Mouse (Mus musculus): Measurements from ENCODE around the gene Clk2. TPM values are rescaled to one million over a fixed set of nuclear protein-coding genes. Genes with fewer than 3 reads are reported as not detected.

Gene Clk2
- polyA plus RNA-seq, 1 experiment: 48.3 TPM

GRCm38 (mm10) chr3:89174844-89175243, 10.2 kb downstream of the Clk2 start:
- Histone ChIP-seq H3K27me3 (ENCODE audit: control insufficient read depth, insufficient read depth, low read length) (no peaks in the 10 kb centered on the region), H3K4me3 (ENCODE audit: control insufficient read depth, low read depth, low read length) (no peak overlapping the region), H3K4me1 (ENCODE audit: control insufficient read depth, insufficient read depth, low read length) (peaks cover 7% of the 10 kb centered on the region; the same call in 1 of the 2 replicates), H3K27ac (ENCODE audit: control insufficient read depth, insufficient read depth, low read depth, low read length) (no peak overlapping the region), H3K36me3 (ENCODE audit: control insufficient read depth, insufficient read depth, low read length) (peaks cover 6% of the 10 kb centered on the region; the same call in 1 of the 2 replicates)
- TF ChIP-seq POLR2A (IDR thresholded peaks at IDR 0.05; ENCODE audit: control insufficient read depth, low read depth, low read length) (no peak), CTCF (IDR thresholded peaks at IDR 0.05; ENCODE audit: control insufficient read depth, insufficient read depth, insufficient replicate concordance, low read depth, low read length) (no peak)

- Histone ChIP-seq H3K4me3 (ENCODE audit: control insufficient read depth, low read depth, low read length) (no peak overlapping the region), H3K4me1 (ENCODE audit: control insufficient read depth, insufficient read depth, low read length) (peaks cover 7% of the 10 kb centered on the region; the same call in 1 of the 2 replicates), H3K27ac (ENCODE audit: control insufficient read depth, insufficient read depth, low read depth, low read length) (no peak overlapping the region), H3K36me3 (ENCODE audit: control insufficient read depth, insufficient read depth, low read length) (peaks cover 6% of the 10 kb centered on the region; the same call in 1 of the 2 replicates), H3K27me3 (ENCODE audit: control insufficient read depth, insufficient read depth, low read length) (no peaks in the 10 kb centered on the region)
- TF ChIP-seq CTCF (IDR thresholded peaks at IDR 0.05; ENCODE audit: control insufficient read depth, insufficient read depth, insufficient replicate concordance, low read depth, low read length) (no peak), POLR2A (IDR thresholded peaks at IDR 0.05; ENCODE audit: control insufficient read depth, low read depth, low read length) (no peak)
These were observed 10.9 kb downstream of the Clk2 start for GRCm38 (mm10) chr3:89175544-89175943.

- H3K4me1 ChIP-seq (ENCODE audit: control insufficient read depth, insufficient read depth, low read length): peaks cover 7% of the 10 kb centered on the region; the same call in 1 of the 2 replicates
- no peak for TF ChIP-seq POLR2A (IDR thresholded peaks at IDR 0.05; ENCODE audit: control insufficient read depth, low read depth, low read length)
- no peak for TF ChIP-seq CTCF (IDR thresholded peaks at IDR 0.05; ENCODE audit: control insufficient read depth, insufficient read depth, insufficient replicate concordance, low read depth, low read length)
- H3K27me3 ChIP-seq (ENCODE audit: control insufficient read depth, insufficient read depth, low read length): no peaks in the 10 kb centered on the region
- H3K36me3 ChIP-seq (ENCODE audit: control insufficient read depth, insufficient read depth, low read length): peaks cover 4% of the 10 kb centered on the region; the same call in 1 of the 2 replicates
- H3K4me3 ChIP-seq (ENCODE audit: control insufficient read depth, low read depth, low read length): no peak overlapping the region
- no peak overlapping the region for H3K27ac ChIP-seq (ENCODE audit: control insufficient read depth, insufficient read depth, low read depth, low read length)
These were observed 11.8 kb downstream of the Clk2 start for GRCm38 (mm10) chr3:89176421-89176820.

- TF ChIP-seq POLR2A (IDR thresholded peaks at IDR 0.05; ENCODE audit: control insufficient read depth, low read depth, low read length): peak; percentile 40; the same call in 1 of the 2 replicates
- no peak for TF ChIP-seq CTCF (IDR thresholded peaks at IDR 0.05; ENCODE audit: control insufficient read depth, insufficient read depth, insufficient replicate concordance, low read depth, low read length)
- Histone ChIP-seq H3K27me3 (ENCODE audit: control insufficient read depth, insufficient read depth, low read length) (no peaks in the 10 kb centered on the region), H3K36me3 (ENCODE audit: control insufficient read depth, insufficient read depth, low read length) (peaks cover 4% of the 10 kb centered on the region; the same call in 1 of the 2 replicates), H3K27ac (ENCODE audit: control insufficient read depth, insufficient read depth, low read depth, low read length) (peak within 1 kb of the TSS; percentile 69), H3K4me3 (ENCODE audit: control insufficient read depth, low read depth, low read length) (peak within 1 kb of the TSS; percentile 84), H3K4me1 (ENCODE audit: control insufficient read depth, insufficient read depth, low read length) (peaks cover 7% of the 10 kb centered on the region; the same call in 1 of the 2 replicates)
These were observed 12.9 kb downstream of the Clk2 start, which contains the start of gene Scamp3 for GRCm38 (mm10) chr3:89177242-89178106. Scamp3 (plus strand) TSS chr3:89177473.

- peaks cover 4% of the 10 kb centered on the region; the same call in 1 of the 2 replicates for H3K36me3 ChIP-seq (ENCODE audit: control insufficient read depth, insufficient read depth, low read length)
- H3K27ac ChIP-seq (ENCODE audit: control insufficient read depth, insufficient read depth, low read depth, low read length): no peak overlapping the region
- peak overlapping the region; percentile 84 for H3K4me3 ChIP-seq (ENCODE audit: control insufficient read depth, low read depth, low read length)
- peaks cover 11% of the 10 kb centered on the region for H3K4me1 ChIP-seq (ENCODE audit: control insufficient read depth, insufficient read depth, low read length)
- H3K27me3 ChIP-seq (ENCODE audit: control insufficient read depth, insufficient read depth, low read length): no peaks in the 10 kb centered on the region
- TF ChIP-seq CTCF (IDR thresholded peaks at IDR 0.05; ENCODE audit: control insufficient read depth, insufficient read depth, insufficient replicate concordance, low read depth, low read length) (no peak), POLR2A (IDR thresholded peaks at IDR 0.05; ENCODE audit: control insufficient read depth, low read depth, low read length) (no peak)
These were observed 13.5 kb downstream of the Clk2 start for GRCm38 (mm10) chr3:89178107-89178385.

GRCm38 (mm10) chr3:89179056-89179455, 14.5 kb downstream of the Clk2 start:
- Histone ChIP-seq H3K4me3 (ENCODE audit: control insufficient read depth, low read depth, low read length) (no peak overlapping the region), H3K27ac (ENCODE audit: control insufficient read depth, insufficient read depth, low read depth, low read length) (no peak overlapping the region), H3K27me3 (ENCODE audit: control insufficient read depth, insufficient read depth, low read length) (no peaks in the 10 kb centered on the region), H3K4me1 (ENCODE audit: control insufficient read depth, insufficient read depth, low read length) (peaks cover 12% of the 10 kb centered on the region), H3K36me3 (ENCODE audit: control insufficient read depth, insufficient read depth, low read length) (peaks cover 4% of the 10 kb centered on the region; the same call in 1 of the 2 replicates)
- TF ChIP-seq CTCF (IDR thresholded peaks at IDR 0.05; ENCODE audit: control insufficient read depth, insufficient read depth, insufficient replicate concordance, low read depth, low read length) (no peak), POLR2A (IDR thresholded peaks at IDR 0.05; ENCODE audit: control insufficient read depth, low read depth, low read length) (no peak)

GRCm38 (mm10) chr3:89181749-89182500, 17.3 kb downstream of the Clk2 start:
- TF ChIP-seq POLR2A (IDR thresholded peaks at IDR 0.05; ENCODE audit: control insufficient read depth, low read depth, low read length): no peak
- TF ChIP-seq CTCF (IDR thresholded peaks at IDR 0.05; ENCODE audit: control insufficient read depth, insufficient read depth, insufficient replicate concordance, low read depth, low read length): no peak
- no peak overlapping the region for H3K27ac ChIP-seq (ENCODE audit: control insufficient read depth, insufficient read depth, low read depth, low read length)
- H3K27me3 ChIP-seq (ENCODE audit: control insufficient read depth, insufficient read depth, low read length): no peaks in the 10 kb centered on the region
- H3K4me1 ChIP-seq (ENCODE audit: control insufficient read depth, insufficient read depth, low read length): peaks cover 16% of the 10 kb centered on the region
- no peaks in the 10 kb centered on the region; the same call in 1 of the 2 replicates for H3K36me3 ChIP-seq (ENCODE audit: control insufficient read depth, insufficient read depth, low read length)
- H3K4me3 ChIP-seq (ENCODE audit: control insufficient read depth, low read depth, low read length): no peak overlapping the region

Measured in testis, adult 2 months (tissue).